8 mouse cellular contexts compared by ENCODE assay signal in genomic region chr15:88862881-88863694, GRCm38 (mm10). TPM values are rescaled to one million over a fixed set of nuclear protein-coding genes. Genes with fewer than 3 reads are reported as not detected.
DNase-seq lines count a peak whose midpoint lies in the region; ATAC-seq and TF ChIP-seq lines count a peak whose summit lies in the region.

No protein-coding gene starts in this region.

- TF ChIP-seq EP300 in heart, postnatal 0 days (IDR thresholded peaks at IDR 0.05; ENCODE audit: low read depth), result no peak

- no peaks in the 10 kb centered on the region for H3K9me3 ChIP-seq in heart, postnatal 0 days (replicated peaks; ENCODE audit: control insufficient read depth, low read length)
- H3K9me3 ChIP-seq in lung, embryonic 15.5 days, result no peaks in the 10 kb centered on the region

- peak overlapping the region; percentile 97 for H3K27ac ChIP-seq in heart, postnatal 0 days (ENCODE audit: low read depth)
- H3K27ac ChIP-seq in layer of hippocampus, adult 2 months, result peak overlapping the region; percentile 97
- peak overlapping the region; percentile 98 for H3K27ac ChIP-seq in lung, embryonic 15.5 days

- H3K4me2 ChIP-seq in heart, postnatal 0 days (ENCODE audit: low read depth, low read length), result peak overlapping the region; percentile 79
- H3K4me2 ChIP-seq in lung, embryonic 15.5 days, result peak overlapping the region; percentile 92

- TF ChIP-seq CTCF in heart, postnatal 0 days (IDR thresholded peaks at IDR 0.05; ENCODE audit: low read depth), result 0 out of 2 replicates have a peak, but pooled peaks have one; percentile 0
- TF ChIP-seq CTCF in layer of hippocampus, adult 2 months (conservative IDR thresholded peaks at IDR 0.05), result no peak

- DNase-seq in B cell, adult 2 months, result peak; percentile 58 to 69
- peak; percentile 69 for DNase-seq in ZHBTc4 (ENCODE audit: low read depth, low spot score)
- DNase-seq in embryo, embryonic 9.5 days (ENCODE audit: extremely low spot score), result peak; percentile 69
- no peak for DNase-seq in heart, postnatal 0 days (ENCODE audit: low spot score)
- peak in 1 of 2 experiments; percentile 42 for DNase-seq in layer of hippocampus, adult 2 months (ENCODE audit: low spot score in 2 of 2)
- DNase-seq in right cerebral cortex, adult 2 months (ENCODE audit: low spot score in 2 of 2), result peak; percentile 53 to 67
- peak; percentile 82 to 84 for DNase-seq in urinary bladder, postnatal 36 days (ENCODE audit: low spot score in 2 of 2)

- ATAC-seq in heart, postnatal 0 days (ENCODE audit: insufficient read depth, low read depth), result no peak
- 0 out of 2 replicates have a peak, but pooled peaks have one; percentile 0 for ATAC-seq in lung, embryonic 15.5 days (ENCODE audit: borderline replicate concordance, extremely low read depth, low FRiP score, low TSS enrichment)

- H3K36me3 ChIP-seq in heart, postnatal 0 days (replicated peaks; ENCODE audit: control insufficient read depth, insufficient read depth, low read length), result peaks cover 26% of the 10 kb centered on the region
- peaks cover 23% of the 10 kb centered on the region for H3K36me3 ChIP-seq in lung, embryonic 15.5 days

- H3K4me3 ChIP-seq in heart, postnatal 0 days (ENCODE audit: low read depth, low read length), result peak overlapping the region; percentile 97
- H3K4me3 ChIP-seq in layer of hippocampus, adult 2 months, result peak overlapping the region; percentile 66
- peak overlapping the region; percentile 96 for H3K4me3 ChIP-seq in lung, embryonic 15.5 days

- H3K4me1 ChIP-seq in heart, postnatal 0 days (ENCODE audit: control insufficient read depth, insufficient read depth), result peaks cover 49% of the 10 kb centered on the region
- H3K4me1 ChIP-seq in lung, embryonic 15.5 days, result peaks cover 56% of the 10 kb centered on the region

- WGBS in heart, postnatal 0 days, result under 1% methylated on average over 89 of the region's 98 CpGs
- WGBS in lung, embryonic 15.5 days, result under 1% methylated on average over 95 of the region's 98 CpGs

- peak overlapping the region; percentile 96 for H3K9ac ChIP-seq in heart, postnatal 0 days (replicated peaks; ENCODE audit: low read depth, low read length)
- H3K9ac ChIP-seq in lung, embryonic 15.5 days, result peak overlapping the region; percentile 96

- H3K27me3 ChIP-seq in heart, postnatal 0 days (ENCODE audit: control insufficient read depth, insufficient read depth, low read length), result no peaks in the 10 kb centered on the region
- no peaks in the 10 kb centered on the region for H3K27me3 ChIP-seq in lung, embryonic 15.5 days

RNA-seq across cellular contexts. Expression of gene Pim3, which starts 1.1 kb away (rescaled TPM):
- 98.4 and 139 TPM in 2 replicates for total RNA-seq in heart, postnatal 0 days (2014; rRNA removed; ENCODE audit: low replicate concordance)
- 50.6 and 71.1 TPM in 2 replicates for polyA plus RNA-seq in heart, postnatal 0 days (2015; fragmentation: Nextera tagmentation; extraction: Ambion mirVana)
- 10 to 100 TPM; 29.9 to 37.9 TPM for total RNA-seq in layer of hippocampus, adult 2 months (2021)
- 65.9 and 70.3 TPM in 2 replicates for polyA plus RNA-seq in lung, embryonic 15.5 days (2015; fragmentation: Nextera tagmentation; extraction: Ambion mirVana)

RNA-seq across cellular contexts. Expression of gene Creld2, which starts 43.6 kb away (rescaled TPM):
- total RNA-seq in heart, postnatal 0 days (2014; rRNA removed; ENCODE audit: low replicate concordance), result 23.3 and 24.0 TPM in 2 replicates
- 26.3 and 35.3 TPM in 2 replicates for polyA plus RNA-seq in heart, postnatal 0 days (2015; fragmentation: Nextera tagmentation; extraction: Ambion mirVana)
- 10 to 100 TPM; 21.4 to 26.5 TPM for total RNA-seq in layer of hippocampus, adult 2 months (2021)
- 107 and 110 TPM in 2 replicates for polyA plus RNA-seq in lung, embryonic 15.5 days (2015; fragmentation: Nextera tagmentation; extraction: Ambion mirVana)

RNA-seq across cellular contexts. Expression of gene Alg12, which starts 44.0 kb away (rescaled TPM):
- total RNA-seq in heart, postnatal 0 days (2014; rRNA removed; ENCODE audit: low replicate concordance), result 19.5 and 21.8 TPM in 2 replicates
- polyA plus RNA-seq in heart, postnatal 0 days (2015; fragmentation: Nextera tagmentation; extraction: Ambion mirVana), result 6.4 and 6.5 TPM in 2 replicates
- total RNA-seq in layer of hippocampus, adult 2 months (2021), result 10 to 100 TPM; 10.1 to 13.3 TPM
- 11.7 and 14.4 TPM in 2 replicates for polyA plus RNA-seq in lung, embryonic 15.5 days (2015; fragmentation: Nextera tagmentation; extraction: Ambion mirVana)
